Mouse (Mus musculus): ENCODE results near the gene Olfr549.

Gene Olfr549

GRCm38 (mm10) chr7:102591786-102592185, 42.1 kb downstream of the Olfr549 start, which contains the start of gene Olfr551:
TSS of gene Olfr551 (minus strand) at chr7:102591886.
- no peak for DNase-seq (ENCODE audit: low read depth, low spot score)

GRCm38 (mm10) chr7:102597378-102598031, 47.8 kb downstream of the Olfr549 start, which contains the start of gene Olfr552:
TSS of gene Olfr552 (plus strand) at chr7:102597770.
- DNase-seq (ENCODE audit: low read depth, low spot score): no peak
